Mouse (Mus musculus) megakaryocyte, embryonic 14.5 days (primary cell): ENCODE data around the gene Gfpt2.

ENCODE experiments used
- FLI1 ChIP-seq: IDR thresholded peaks from 2 replicates; pipeline ENCODE4 v1.6.1; 2012; ENCODE audit warnings: low read length, inconsistent platforms, mixed read lengths
- GATA1 ChIP-seq: IDR thresholded peaks from 3 replicates; pipeline ENCODE4 v1.6.1; 2012; ENCODE audit warnings: mixed read lengths, low read length, inconsistent platforms, borderline replicate concordance

- TF ChIP-seq GATA1 (no peak), FLI1 (no peak)
These were observed 48.7 kb downstream of the Gfpt2 start for GRCm38 (mm10) chr11:49842718-49843117.
